Mouse (Mus musculus) Patski (cell line): ENCODE results near the gene Gns. TPM values are rescaled to one million over a fixed set of nuclear protein-coding genes. Genes with fewer than 3 reads are reported as not detected.
A peak's percentile ranks its signal among the peaks of the same experiment; 100 is the strongest.
"Not testable (repeated sequence)": the region's sequence is repeated elsewhere in the genome, so short reads cannot be mapped to it uniquely, and the experiment has no call there.

ENCODE experiments used
- ATAC-seq: fragments of 100-300 bp; one replicate; pipeline ENCODE4 v1.8.0; 2021
- CTCF ChIA-PET: fragments of 350-600 bp; sonication (Branson Sonifier 250); formaldehyde crosslinking; loops from one replicate; lab custom pipeline; 2022; ENCODE audit warnings: inconsistent platforms; lab: Charles Lee
- POLR2A ChIA-PET: fragments of 350-600 bp; sonication (Branson Sonifier 250); formaldehyde crosslinking; loops from one replicate; lab custom pipeline; 2022; ENCODE audit warnings: antibody characterized with exemption, inconsistent platforms; lab: Charles Lee
- DNase-seq: peaks from one replicate; pipeline ENCODE4 v3.0.0-alpha.2; 2011; ENCODE audit warnings: low read depth, low spot score
- H3K27me3 ChIP-seq: fragments of 371-371 bp; one replicate; pipeline ENCODE4 v1.5.1; 2021
- CTCF ChIP-seq: fragments of 100-300 bp; IDR thresholded peaks from one replicate; pipeline ENCODE4 v1.5.1; 2021
- in situ Hi-C: fragments of 300-500 bp; cut with MboI; formaldehyde crosslinking; loops from 3 replicates; pipeline ENCODE4 v1.11.1; 2018; ENCODE audit warnings: low pct_unique_long_range_greater_than_20kb, mixed read lengths
- polyA plus RNA-seq: library from polyadenylated mRNA; unstranded; gene quantifications from one replicate; pipeline ENCODE4 v1.2.3, GENCODE M21; 2021

Gene Gns
- 198 TPM for polyA plus RNA-seq

GRCm38 (mm10) chr10:121364801-121365564, at the start of gene Gns:
Gene Gns, plus strand, starts transcription at chr10:121365090.
- H3K27me3 ChIP-seq, result no peaks in the 10 kb centered on the region
- CTCF ChIA-PET, result no interaction called here
- in situ Hi-C loops, result no loop called here
- TF ChIP-seq CTCF, result no peak
- DNase-seq, result no peak
- POLR2A ChIA-PET, result interaction anchor here (0.6 kb wide), 2 partner anchors 23 to 107 kb away, joined by 3 to 5 read pairs; no protein-coding TSS in a partner anchor
- ATAC-seq, result peak; percentile 98

GRCm38 (mm10) chr10:121315321-121316283, 49.3 kb upstream of the Gns start:
- CTCF ChIA-PET, result no interaction called here
- DNase-seq (no peak), ATAC-seq (no peak)
- H3K27me3 ChIP-seq, result peaks cover 13% of the 10 kb centered on the region
- in situ Hi-C loops, result no loop called here
- POLR2A ChIA-PET, result no interaction called here
- TF ChIP-seq CTCF, result no peak

DNA sequence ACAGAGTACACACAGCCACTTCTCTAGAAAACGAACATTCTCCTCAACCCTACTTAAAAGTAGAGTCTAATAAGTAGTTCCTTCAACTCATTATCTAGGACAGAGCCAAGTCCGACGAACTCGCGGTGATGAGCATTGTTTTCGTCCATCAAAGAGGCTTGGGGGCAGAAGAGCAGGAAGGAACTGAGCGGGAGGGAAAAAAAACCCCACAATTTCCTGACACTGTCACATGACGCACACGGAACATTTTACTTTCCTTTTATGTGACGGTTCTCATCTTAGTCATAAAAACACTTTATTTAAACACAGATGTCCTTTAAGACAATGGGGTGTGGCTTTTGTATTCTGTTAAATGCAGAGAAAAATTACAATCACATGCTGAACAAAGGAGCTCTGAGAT, 48.5 kb upstream of the Gns start:
- DNase-seq (no peak), ATAC-seq (no peak)
- ChIA-PET POLR2A (no interaction called here), CTCF (no interaction called here)
- peaks cover 13% of the 10 kb centered on the region for H3K27me3 ChIP-seq
- no peak for TF ChIP-seq CTCF
- in situ Hi-C loops, result no loop called here

- TF ChIP-seq CTCF, result no peak
- ChIA-PET CTCF (interaction anchor here (1.3 kb wide), 1 partner anchor 12 kb away, joined by 4 read pairs; no protein-coding TSS in a partner anchor), POLR2A (no interaction called here)
- DNase-seq, result no peak
- in situ Hi-C loops, result no loop called here
- H3K27me3 ChIP-seq, result peaks cover 9% of the 10 kb centered on the region
- no peak for ATAC-seq
Observed at GRCm38 (mm10) chr10:121318397-121318950, 46.4 kb upstream of the Gns start.

DNA sequence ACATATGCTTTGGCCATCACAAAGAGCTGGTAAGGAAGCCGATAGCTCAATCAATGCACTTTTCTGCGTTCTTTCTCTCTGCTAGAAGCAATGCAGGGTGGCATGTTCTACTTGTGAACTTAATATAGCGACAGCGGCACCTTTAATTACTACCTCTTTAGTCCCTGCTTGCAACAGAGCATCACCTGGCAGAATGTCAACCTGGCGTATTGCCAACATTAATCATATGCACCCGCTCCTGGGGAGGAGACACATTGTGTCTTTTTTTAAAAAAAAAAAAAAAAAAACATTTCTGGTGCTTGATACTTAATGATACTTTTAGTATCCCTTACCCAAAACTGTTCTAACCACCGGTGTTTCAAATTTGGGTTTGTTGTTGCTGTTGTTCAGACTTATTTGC, 41.4 kb upstream of the Gns start:
- H3K27me3 ChIP-seq, result peaks cover 4% of the 10 kb centered on the region
- CTCF ChIA-PET, result no interaction called here
- POLR2A ChIA-PET, result no interaction called here
- in situ Hi-C loops, result no loop called here
- no peak for DNase-seq
- no peak for ATAC-seq
- TF ChIP-seq CTCF, result no peak

GRCm38 (mm10) chr10:121326167-121326566, 38.7 kb upstream of the Gns start:
- ChIA-PET CTCF (no interaction called here), POLR2A (no interaction called here)
- TF ChIP-seq CTCF, result peak; percentile 48
- H3K27me3 ChIP-seq, result peaks cover 4% of the 10 kb centered on the region
- in situ Hi-C loops, result no loop called here
- ATAC-seq, result no peak
- no peak for DNase-seq

DNA sequence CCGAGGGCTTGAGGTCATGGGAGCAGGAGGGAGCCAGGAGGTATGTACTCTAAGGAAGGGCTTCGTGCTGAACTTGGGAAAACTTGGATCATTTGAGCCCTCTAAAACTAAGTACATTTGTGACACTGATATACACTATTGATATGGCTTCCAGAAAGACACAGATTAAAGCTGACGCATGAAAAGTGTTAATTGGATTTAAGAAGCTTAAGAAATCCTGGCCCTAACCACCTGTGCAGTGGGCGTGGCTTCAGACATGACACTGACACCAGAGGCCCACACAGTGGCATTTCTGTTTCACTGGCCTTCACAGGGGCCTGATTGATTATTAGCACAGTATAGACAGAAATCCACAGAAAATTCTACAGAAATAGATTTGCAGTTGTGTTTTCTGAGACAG, 35.3 kb upstream of the Gns start:
- peaks cover 4% of the 10 kb centered on the region for H3K27me3 ChIP-seq
- ATAC-seq (no peak), DNase-seq (no peak)
- in situ Hi-C loops, result no loop called here
- TF ChIP-seq CTCF, result no peak
- ChIA-PET POLR2A (no interaction called here), CTCF (interaction anchor here (1.0 to 1.5 kb wide), 3 partner anchors 11 to 298 kb away, joined by 3 to 5 read pairs (median 4); no protein-coding TSS in a partner anchor)

DNA sequence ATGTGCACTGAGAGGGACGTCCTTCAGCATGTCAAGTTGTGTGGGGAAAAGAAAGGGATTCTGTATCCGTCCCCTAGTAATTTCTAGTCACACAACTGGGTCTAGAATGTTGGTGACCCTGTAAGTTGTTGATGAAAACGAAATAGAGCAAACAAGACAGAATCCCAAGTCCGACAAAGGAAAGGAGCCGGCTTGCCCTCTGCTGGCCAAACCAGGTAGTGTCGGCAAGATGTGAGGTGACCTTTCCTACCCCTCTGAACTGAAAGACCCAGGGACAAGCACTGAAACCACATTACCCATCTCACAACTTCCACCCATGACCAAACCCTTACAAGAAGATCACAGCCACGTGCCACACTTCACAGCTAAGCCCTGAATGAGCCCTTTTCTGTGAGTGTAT, 34.0 kb upstream of the Gns start:
- ChIA-PET CTCF (interaction anchor here (1.1 to 1.7 kb wide), 4 partner anchors 10 to 32 kb away, joined by 3 to 7 read pairs (median 4); no protein-coding TSS in a partner anchor), POLR2A (no interaction called here)
- DNase-seq (no peak), ATAC-seq (no peak)
- TF ChIP-seq CTCF, result peak; percentile 88
- peaks cover 4% of the 10 kb centered on the region for H3K27me3 ChIP-seq
- in situ Hi-C loops, result no loop called here

DNA sequence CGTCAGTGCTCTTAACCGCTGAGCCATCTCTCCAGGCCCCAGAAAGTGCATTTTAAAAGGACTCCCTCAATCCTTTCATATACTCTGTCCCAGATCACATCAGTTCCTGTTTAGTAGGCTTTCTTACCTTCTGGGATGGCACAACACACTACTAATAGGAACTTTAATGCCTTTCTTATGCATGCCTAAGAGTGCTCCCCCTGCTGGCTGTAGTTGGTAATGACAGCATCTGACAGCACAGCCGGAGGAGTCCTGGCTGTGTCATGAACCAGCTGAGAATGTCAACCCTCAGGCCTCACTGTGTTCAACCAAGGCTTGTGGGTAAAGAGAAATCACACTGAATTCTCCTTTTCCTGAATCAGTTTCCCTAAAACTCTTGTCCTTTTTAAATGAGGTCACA, 30.3 kb upstream of the Gns start:
- in situ Hi-C loops, result no loop called here
- H3K27me3 ChIP-seq, result peaks cover 4% of the 10 kb centered on the region
- POLR2A ChIA-PET, result no interaction called here
- CTCF ChIA-PET, result interaction anchor here (0.9 to 1.5 kb wide), 2 partner anchors 15 to 26 kb away, joined by 3 to 4 read pairs; no protein-coding TSS in a partner anchor
- DNase-seq, result no peak
- TF ChIP-seq CTCF, result peak; percentile 86
- no peak for ATAC-seq

GRCm38 (mm10) chr10:121336536-121336935, 28.4 kb upstream of the Gns start:
- CTCF ChIA-PET, DNase-seq, H3K27me3 ChIP-seq, in situ Hi-C loops, ATAC-seq, POLR2A ChIA-PET: not testable (repeated sequence)
